Mouse (Mus musculus): Measurements from ENCODE around the gene Gabrr3.

Gabrr3 gene

DNA sequence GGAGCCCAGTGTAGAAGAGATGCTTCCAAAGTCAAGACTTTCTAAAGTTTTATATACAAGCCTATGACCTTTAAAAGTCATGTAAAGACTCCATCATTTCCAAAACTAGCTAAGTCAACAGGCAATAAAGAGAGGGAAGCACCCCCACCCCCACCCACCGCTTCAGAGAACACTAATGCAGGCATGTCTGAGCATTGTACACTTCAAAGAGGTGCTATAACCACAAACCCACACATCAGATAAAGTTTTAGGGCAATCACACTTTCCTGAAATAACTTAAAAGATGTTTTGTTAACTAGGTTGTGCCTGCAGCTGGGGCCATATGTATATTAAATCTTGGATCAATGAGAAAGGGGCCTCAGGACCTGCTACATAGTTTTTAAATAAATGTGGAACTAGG, 62.7 kb downstream of the Gabrr3 start:
- peak; percentile 82 for DNase-seq (ENCODE audit: low read depth, low spot score)

DNA sequence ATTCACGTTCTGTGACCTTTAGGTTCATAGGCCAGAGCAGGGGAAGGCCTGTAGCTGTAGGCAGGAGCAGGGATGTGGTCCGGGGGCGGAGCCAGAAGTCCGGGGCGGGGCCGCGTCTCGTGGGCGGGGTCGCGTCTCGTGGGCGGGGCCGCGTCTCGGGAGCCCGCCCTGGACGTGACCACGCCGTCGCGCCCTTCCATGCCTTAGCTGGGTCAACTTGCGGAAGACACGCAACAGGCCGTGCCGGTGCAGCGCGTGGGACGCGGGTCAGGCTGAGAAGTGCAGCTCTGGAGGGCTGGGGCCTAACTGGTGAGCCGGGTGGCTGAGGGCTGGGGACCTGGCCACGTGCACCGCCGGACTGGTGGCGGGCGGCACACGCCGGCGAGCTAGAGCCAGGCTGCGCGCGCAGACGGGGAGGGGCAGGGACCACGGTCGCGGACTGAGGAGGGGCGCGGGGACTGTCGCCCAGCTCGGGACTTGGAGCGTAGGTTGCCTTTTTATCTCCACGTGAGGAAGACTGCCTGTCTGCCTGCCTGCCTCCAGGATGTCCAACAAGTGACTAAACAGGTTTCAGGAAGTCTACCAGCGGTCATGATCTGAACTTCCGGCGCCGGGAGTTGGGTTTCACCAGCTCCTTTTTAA, 64.6 kb downstream of the Gabrr3 start, which contains the start of gene Riox2:
Riox2 (plus strand) TSS at position 139 of the 642 bp plus-strand sequence.
- DNase-seq (ENCODE audit: low read depth, low spot score): peak; percentile 89

DNA sequence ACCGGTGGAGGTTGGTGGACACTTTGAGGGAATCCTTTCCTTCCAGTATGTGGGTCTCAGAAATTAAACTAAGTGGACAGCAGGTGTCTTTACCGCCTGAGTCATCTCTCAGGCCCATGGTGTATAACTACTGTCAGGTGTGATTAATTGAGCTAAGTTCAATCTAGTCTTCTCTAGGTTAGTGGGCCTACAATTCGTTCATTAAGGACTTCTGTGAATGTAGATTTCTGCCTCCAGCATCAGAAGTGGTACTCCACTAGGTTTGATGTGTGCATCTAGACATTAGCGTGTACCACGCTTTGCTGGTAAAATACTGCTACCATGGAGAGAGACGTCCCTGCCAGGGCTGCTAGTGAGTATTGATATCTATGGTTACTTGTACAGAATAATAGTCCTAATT, 65.4 kb downstream of the Gabrr3 start:
- no peak for DNase-seq (ENCODE audit: low read depth, low spot score)

DNA sequence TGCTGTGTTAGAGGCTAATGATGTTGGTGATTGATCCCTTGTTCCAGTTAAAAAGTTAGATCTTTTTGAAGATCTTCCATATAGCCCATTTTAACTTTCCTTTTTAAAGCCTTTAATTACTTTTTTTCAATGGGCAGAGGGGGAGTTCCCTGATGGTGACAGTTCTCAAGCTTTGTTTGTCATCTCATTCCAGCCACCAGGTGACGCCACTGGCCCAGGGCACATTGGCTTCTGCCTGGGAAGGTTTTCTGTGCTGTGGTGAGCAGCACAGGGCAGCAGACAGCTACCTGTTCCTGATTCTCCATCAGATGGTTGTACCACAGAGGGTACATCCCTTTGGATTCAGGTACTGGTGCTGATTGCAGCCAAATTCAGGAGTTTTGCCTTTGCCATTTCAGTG, 67.7 kb downstream of the Gabrr3 start:
- DNase-seq (ENCODE audit: low read depth, low spot score): peak; percentile 69

- DNase-seq (ENCODE audit: low read depth, low spot score): no peak
Observed at GRCm38 (mm10) chr16:59477955-59478354, 70.8 kb downstream of the Gabrr3 start.

GRCm38 (mm10) chr16:59487239-59487638, 80.1 kb downstream of the Gabrr3 start:
- DNase-seq (ENCODE audit: low read depth, low spot score): no peak

DNA sequence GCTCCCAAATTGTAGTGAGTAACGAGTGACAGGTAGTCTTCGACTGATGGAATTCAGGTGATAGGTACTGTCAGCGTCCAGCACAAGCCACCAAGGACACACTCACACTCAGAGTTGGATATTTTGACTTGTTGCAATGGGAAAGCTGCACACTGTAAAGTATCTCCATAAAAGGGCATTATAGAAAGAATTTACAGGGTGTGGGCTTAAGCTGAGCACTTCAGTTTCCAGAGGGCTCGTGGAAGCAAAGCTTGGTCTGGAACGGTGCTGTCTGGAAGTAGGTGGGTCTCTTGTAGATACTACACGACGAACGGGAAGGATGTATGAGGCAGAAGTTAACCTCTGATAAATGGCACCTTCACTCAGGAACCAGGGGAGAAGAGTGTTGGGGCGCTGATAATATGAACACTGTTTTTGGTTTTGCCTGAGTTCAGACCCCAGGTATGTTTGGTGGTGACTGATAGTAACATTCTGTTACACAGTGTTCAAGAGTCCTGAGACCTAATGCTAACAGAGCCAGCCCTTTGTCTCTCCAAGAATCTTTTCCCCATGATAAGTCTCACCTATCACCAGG, 80.9 kb downstream of the Gabrr3 start:
- no peak for DNase-seq (ENCODE audit: low read depth, low spot score)

- no peak for DNase-seq (ENCODE audit: low read depth, low spot score)
Observed at GRCm38 (mm10) chr16:59493199-59493598, 86.1 kb downstream of the Gabrr3 start.

DNA sequence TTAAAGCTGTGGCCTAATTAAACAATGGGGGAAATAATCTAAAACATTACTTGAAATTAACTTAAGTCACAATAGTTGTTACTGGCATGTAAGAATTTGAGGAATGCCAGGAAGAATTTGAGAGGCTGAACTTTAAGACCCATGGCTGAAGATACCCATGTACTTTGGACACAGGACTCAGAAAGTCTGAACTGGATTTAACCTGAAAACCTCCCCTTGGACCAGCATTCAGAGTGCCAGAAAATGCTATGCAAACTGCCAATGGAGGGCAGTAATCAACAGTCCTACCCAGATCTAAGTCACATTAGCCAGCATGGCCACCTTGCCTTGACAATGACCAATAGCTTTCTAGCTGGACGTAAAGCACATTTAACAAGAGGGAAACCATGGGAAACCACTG, 90.8 kb downstream of the Gabrr3 start:
- no peak for DNase-seq (ENCODE audit: low read depth, low spot score)

DNA sequence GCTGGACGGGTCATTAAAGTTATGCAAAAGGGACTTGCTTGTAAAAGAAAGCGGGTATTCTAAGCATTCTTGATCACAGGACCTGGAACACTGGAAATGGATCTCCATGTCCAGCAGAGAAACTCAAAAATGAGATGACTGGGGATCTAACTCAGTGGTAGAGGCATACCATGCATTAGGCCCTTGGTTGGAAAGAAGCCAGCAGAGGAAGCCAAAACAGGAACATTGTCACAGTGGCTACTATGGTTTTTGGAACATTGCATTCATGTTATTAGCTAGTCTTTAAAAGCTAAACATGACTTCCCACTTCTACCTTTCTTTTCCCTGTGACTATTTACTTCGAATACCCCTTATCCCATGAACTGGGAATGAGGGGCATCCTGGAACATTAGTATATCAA, 92.0 kb downstream of the Gabrr3 start:
- no peak for DNase-seq (ENCODE audit: low read depth, low spot score)

- no peak for DNase-seq (ENCODE audit: low read depth, low spot score)
Observed at GRCm38 (mm10) chr16:59509830-59510229, 102.7 kb downstream of the Gabrr3 start.
